Mouse (Mus musculus) olfactory bulb, adult 2 months (tissue): ENCODE measurements around the gene Gm10491. TPM values are rescaled to one million over a fixed set of nuclear protein-coding genes. Genes with fewer than 3 reads are reported as not detected.

ENCODE experiments used
- H3K27ac ChIP-seq: fragments of 200-500 bp; 2 replicates; pipeline ENCODE4 v1.5.1; 2012; ENCODE audit warnings: low read depth, low read length; ENCODE audit not compliant: insufficient read depth
- H3K4me1 ChIP-seq: fragments of 200-500 bp; 2 replicates; pipeline ENCODE4 v1.6.1; 2012; ENCODE audit warnings: low read length; ENCODE audit not compliant: control insufficient read depth, insufficient read depth
- H3K4me3 ChIP-seq: fragments of 200-500 bp; 2 replicates; pipeline ENCODE4 v1.5.1; 2012; ENCODE audit warnings: mild to moderate bottlenecking, low read depth, low read length, moderate library complexity; ENCODE audit not compliant: insufficient read depth
- CTCF ChIP-seq: fragments of 200-500 bp; IDR thresholded peaks from 2 replicates; pipeline ENCODE4 v1.5.1; 2012; ENCODE audit warnings: low read depth, mild to moderate bottlenecking, low read length, moderate library complexity; ENCODE audit not compliant: insufficient read depth
- POLR2A ChIP-seq: fragments of 200-500 bp; IDR thresholded peaks from 2 replicates; pipeline ENCODE4 v1.6.1; 2012; ENCODE audit warnings: mild to moderate bottlenecking, low read depth, low read length, moderate library complexity; ENCODE audit not compliant: insufficient read depth
- WGBS: fragments of 180-500 bp; shearing (Covaris S2); methylation state at CpG from one replicate; pipeline ENCODE4 v1.1.7; 2018; 5-methylcytosine and 5-hydroxymethylcytosine counted together
- polyA plus RNA-seq: library from polyadenylated mRNA; stranded (reverse); fragments of >200 nt; gene quantifications from 2 replicates; pipeline ENCODE4 v1.2.4, GENCODE M21; 2012; ENCODE audit warnings: low replicate concordance; ENCODE audit not compliant: missing spikeins, insufficient read depth, insufficient read length

Gene Gm10491
- polyA plus RNA-seq, result not detected in 2 replicates

GRCm38 (mm10) chrX:7907735-7908134 is at the start of gene Gm10491:
Gene Gm10491, minus strand, starts transcription at chrX:7907835.
- WGBS, result 86% methylated on average over 5 of the region's 5 CpGs
- H3K4me3 ChIP-seq, result no peak within 1 kb of the TSS

GRCm38 (mm10) chrX:7950091-7950490 is 42.5 kb upstream of the Gm10491 start:
- no peak for TF ChIP-seq CTCF
- TF ChIP-seq POLR2A, result no peak
- WGBS, result 91% methylated on average over 7 of the region's 7 CpGs

More at GRCm38 (mm10) chrX:7907735-7908134, at the start of gene Gm10491:
- no peak within 1 kb of the TSS for H3K27ac ChIP-seq
- H3K4me1 ChIP-seq, result peaks cover 3% of the 10 kb centered on the region; the same call in 1 of the 2 replicates
- TF ChIP-seq POLR2A, result no peak
- TF ChIP-seq CTCF, result no peak

GRCm38 (mm10) chrX:7947900-7948492 is 40.4 kb upstream of the Gm10491 start:
- 11% methylated on average over 38 of the region's 38 CpGs for WGBS
- Histone ChIP-seq H3K4me1 (peaks cover 8% of the 10 kb centered on the region), H3K27ac (peak overlapping the region; percentile 90), H3K4me3 (peak overlapping the region; percentile 58)
- no peak for TF ChIP-seq POLR2A
- no peak for TF ChIP-seq CTCF

More at GRCm38 (mm10) chrX:7950091-7950490, 42.5 kb upstream of the Gm10491 start:
- H3K27ac ChIP-seq, result no peak overlapping the region
- H3K4me3 ChIP-seq, result no peak overlapping the region
- H3K4me1 ChIP-seq, result peaks cover 8% of the 10 kb centered on the region

- Histone ChIP-seq H3K27ac (peak within 1 kb of the TSS; percentile 90), H3K4me1 (peaks cover 8% of the 10 kb centered on the region), H3K4me3 (peak within 1 kb of the TSS; percentile 58)
- WGBS, result 22% methylated on average over 37 of the region's 37 CpGs
- TF ChIP-seq POLR2A, result peak; percentile 55; the same call in 1 of the 2 replicates
- TF ChIP-seq CTCF, result no peak
These were observed 39.7 kb upstream of the Gm10491 start, which contains the start of gene Hdac6 for GRCm38 (mm10) chrX:7947108-7947899. Gene Hdac6, minus strand, starts transcription at chrX:7947889.

GRCm38 (mm10) chrX:7945618-7946017 is 38.0 kb upstream of the Gm10491 start:
- TF ChIP-seq CTCF (no peak), POLR2A (no peak)
- H3K27ac ChIP-seq, result no peak overlapping the region
- no peak overlapping the region for H3K4me3 ChIP-seq
- WGBS, result 84% methylated on average over 8 of the region's 8 CpGs
- H3K4me1 ChIP-seq, result peaks cover 8% of the 10 kb centered on the region

GRCm38 (mm10) chrX:7937667-7938066 is 30.0 kb upstream of the Gm10491 start:
- Histone ChIP-seq H3K4me1 (no peaks in the 10 kb centered on the region), H3K4me3 (no peak overlapping the region), H3K27ac (no peak overlapping the region)
- no peak for TF ChIP-seq CTCF
- TF ChIP-seq POLR2A, result no peak
- 90% methylated on average over 6 of the region's 6 CpGs for WGBS

GRCm38 (mm10) chrX:7936874-7937273 is 29.2 kb upstream of the Gm10491 start:
- no peak overlapping the region for H3K27ac ChIP-seq
- TF ChIP-seq CTCF, result no peak
- H3K4me1 ChIP-seq, result no peaks in the 10 kb centered on the region
- 63% methylated on average over 11 of the region's 11 CpGs for WGBS
- H3K4me3 ChIP-seq, result no peak overlapping the region

- Histone ChIP-seq H3K4me3 (no peak within 1 kb of the TSS), H3K27ac (no peak within 1 kb of the TSS), H3K4me1 (no peaks in the 10 kb centered on the region)
- TF ChIP-seq POLR2A, result no peak
- TF ChIP-seq CTCF, result no peak
- WGBS, result 33% methylated on average over 19 of the region's 19 CpGs
These were observed 20.7 kb upstream of the Gm10491 start, which contains the start of gene Eras for GRCm38 (mm10) chrX:7928270-7928790. Gene Eras, minus strand, starts transcription at chrX:7928607.

- H3K27ac ChIP-seq, result no peak overlapping the region
- TF ChIP-seq CTCF (no peak), POLR2A (no peak)
- H3K4me1 ChIP-seq, result peaks cover 10% of the 10 kb centered on the region; the same call in 1 of the 2 replicates
- 57% methylated on average over 10 of the region's 10 CpGs for WGBS
- H3K4me3 ChIP-seq, result no peak overlapping the region
These were observed 19.5 kb upstream of the Gm10491 start for GRCm38 (mm10) chrX:7927116-7927515.
